Mouse (Mus musculus) adrenal gland, postnatal 36 days (tissue): Measurements from ENCODE around the gene Sfi1. TPM values are rescaled to one million over a fixed set of nuclear protein-coding genes. Genes with fewer than 3 reads are reported as not detected.
"Not testable (repeated sequence)": the region's sequence is repeated elsewhere in the genome, so short reads cannot be mapped to it uniquely, and the experiment has no call there.

ENCODE experiments used
- DNase-seq, 2 experiments: peaks; one replicate each; pipeline ENCODE4 v3.0.0; 2021; ENCODE audit warnings: mixed read lengths in 1 of 2
- total RNA-seq, 2 experiments: library from RNA; stranded (reverse); gene quantifications; 2 replicates each; pipeline ENCODE4 v1.2.3; 2021

The Sfi1 gene
- total RNA-seq, 2 experiments from 2014 or later, result 47.9 to 50.9 TPM

- DNase-seq, result peak; percentile 37 to 39
Measured at GRCm38 (mm10) chr11:3173425-3174318, 19.6 kb downstream of the Sfi1 start.

DNA sequence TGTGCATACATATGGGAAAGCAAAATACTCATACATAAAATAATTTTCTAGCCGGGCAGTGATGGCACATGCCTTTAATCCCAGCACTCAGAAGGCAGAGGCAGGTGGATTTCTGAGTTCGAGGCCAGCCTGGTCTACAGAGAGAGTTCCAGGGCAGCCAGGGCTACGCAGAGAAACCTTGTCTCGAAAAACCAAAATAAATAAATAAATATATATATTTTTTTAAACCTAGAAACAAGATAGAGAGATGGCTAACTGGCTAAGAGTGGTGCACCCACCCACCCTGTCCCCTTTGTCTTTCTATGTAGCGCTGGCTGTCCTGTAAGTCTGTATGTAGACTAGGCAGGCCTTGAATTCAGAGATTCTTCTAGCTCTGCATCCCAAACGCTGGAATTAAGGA, 20.7 kb downstream of the Sfi1 start:
- DNase-seq, result not testable (repeated sequence)

- not testable (repeated sequence) for DNase-seq
Measured at GRCm38 (mm10) chr11:3171931-3172330, 21.3 kb downstream of the Sfi1 start.

DNA sequence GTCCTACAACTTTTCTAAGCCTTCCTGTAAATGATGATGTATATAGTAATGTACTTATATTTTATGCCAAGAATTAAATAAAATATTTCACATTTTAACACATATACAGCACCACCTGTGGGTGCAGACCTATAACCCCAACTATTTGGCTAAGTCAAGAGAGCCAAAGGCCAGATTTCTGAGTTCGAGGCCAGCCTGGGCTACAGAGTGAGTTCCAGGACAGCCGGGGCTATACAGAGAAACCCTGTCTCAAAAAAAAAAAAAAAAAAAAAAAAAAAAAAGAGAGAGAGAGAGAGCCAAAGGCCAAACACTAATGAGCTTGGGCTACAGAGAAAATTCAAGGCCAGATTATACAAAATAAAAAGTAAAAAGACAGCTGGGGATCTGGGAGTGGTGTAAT, 24.2 kb downstream of the Sfi1 start:
- DNase-seq, result not testable (repeated sequence)

GRCm38 (mm10) chr11:3167571-3168001, 25.7 kb downstream of the Sfi1 start:
- not testable (repeated sequence) for DNase-seq

DNA sequence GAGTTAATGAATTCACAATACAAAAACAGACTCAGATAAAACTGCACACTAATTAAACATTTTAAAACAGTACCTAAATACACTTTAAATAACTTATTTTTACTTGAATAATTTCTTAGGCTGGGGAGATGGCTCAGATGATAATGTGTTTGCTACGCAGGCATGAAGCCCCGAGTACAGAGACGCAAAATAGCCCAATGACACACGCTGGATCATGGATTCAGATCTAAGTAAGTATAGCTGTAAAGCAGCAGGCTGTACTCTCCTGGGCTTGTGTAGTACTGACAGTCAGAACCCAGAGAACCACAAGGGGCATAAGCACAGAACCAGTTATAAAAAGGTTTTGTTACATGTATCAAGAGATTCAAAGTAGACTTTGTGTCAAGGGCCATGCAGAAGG, 26.1 kb downstream of the Sfi1 start:
- DNase-seq, result not testable (repeated sequence)

DNA sequence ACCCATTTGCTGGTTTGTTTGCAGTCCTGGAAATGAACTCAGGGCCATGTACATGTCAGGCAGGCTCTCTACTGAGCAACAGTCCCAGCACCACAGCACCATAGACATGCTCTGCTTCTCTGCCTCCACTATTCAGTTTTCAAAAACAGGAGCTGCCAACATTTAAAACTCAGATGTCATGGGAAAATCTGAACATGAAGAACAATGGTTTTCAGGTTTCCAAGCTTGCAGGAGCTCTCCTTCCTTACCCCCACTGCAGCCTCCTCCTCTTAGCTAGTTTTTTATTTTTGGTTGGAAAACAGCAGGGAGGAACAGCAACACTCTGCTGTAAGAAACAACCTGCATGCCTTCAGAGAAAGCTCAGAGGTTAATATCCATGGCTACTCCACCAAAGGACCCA, 26.9 kb downstream of the Sfi1 start:
- DNase-seq, result not testable (repeated sequence)

DNA sequence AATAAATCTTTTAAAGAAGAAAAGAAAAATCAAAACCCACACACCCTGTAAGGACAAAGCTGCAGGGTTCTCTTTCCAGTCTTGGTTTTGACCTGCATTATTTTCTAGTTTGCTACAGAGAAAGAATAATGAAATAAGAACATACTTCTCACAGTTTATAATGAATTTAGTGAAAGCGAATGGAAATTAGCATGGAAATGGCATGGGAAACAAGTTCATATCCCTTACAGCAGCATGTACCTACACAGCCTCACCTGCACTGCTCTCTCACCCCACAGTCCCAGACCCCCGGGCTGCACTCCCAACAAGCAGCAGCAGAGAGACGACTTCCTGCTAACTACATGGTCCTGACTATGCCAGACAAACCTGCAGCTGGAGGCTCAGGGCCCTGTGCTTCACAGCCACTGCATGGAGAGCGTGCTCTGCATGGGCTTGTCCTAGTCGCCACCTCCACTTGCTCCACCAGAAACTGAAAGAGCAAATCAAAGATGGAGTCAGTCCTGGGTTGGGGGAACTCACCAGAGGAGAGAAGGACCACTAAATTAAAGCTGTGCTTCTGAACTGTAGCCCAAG, 28.0 kb downstream of the Sfi1 start:
- not testable (repeated sequence) for DNase-seq

DNA sequence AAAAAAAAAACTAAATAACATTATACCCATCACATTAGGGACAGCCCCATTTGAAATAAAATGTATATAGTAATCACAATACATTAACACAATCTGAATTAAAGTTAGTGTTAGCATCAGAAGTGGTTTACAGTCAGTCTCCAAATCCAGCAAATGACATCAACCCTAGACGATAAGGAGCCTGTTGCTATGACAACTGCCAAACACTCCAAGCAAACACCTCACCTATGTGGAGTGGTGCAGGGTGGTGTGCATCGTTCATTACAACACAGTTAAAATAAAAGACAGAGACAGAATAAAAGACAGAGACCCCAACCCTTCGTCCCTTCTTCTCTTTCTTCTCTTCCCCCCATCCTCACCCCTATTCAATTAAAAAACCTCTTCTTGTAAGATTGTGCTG, 29.6 kb downstream of the Sfi1 start:
- not testable (repeated sequence) for DNase-seq

- DNase-seq, result not testable (repeated sequence)
Measured at GRCm38 (mm10) chr11:3163122-3163521, 30.1 kb downstream of the Sfi1 start.

GRCm38 (mm10) chr11:3162236-3162897, 30.9 kb downstream of the Sfi1 start:
- DNase-seq, result peak in 1 of 2 experiments; percentile 36

DNA sequence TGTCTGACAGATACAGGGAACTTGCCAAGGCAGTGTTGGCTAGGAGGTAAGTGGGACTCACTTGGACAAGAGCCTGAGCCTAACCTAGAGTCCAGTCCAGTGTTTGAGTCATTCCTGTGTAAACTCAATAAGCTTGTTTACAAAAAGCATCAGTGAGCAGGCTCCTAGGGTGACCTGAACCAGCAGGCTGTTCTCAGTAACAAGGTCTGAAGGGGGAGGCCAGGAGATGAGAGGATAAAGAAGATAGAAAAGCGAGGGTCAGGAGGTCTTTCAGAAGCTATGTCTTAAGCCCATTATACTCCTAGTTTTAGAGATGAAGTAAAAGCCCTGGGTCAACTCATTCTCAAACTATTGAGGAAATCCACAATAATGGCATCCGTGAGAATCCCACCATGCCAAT, 31.9 kb downstream of the Sfi1 start:
- not testable (repeated sequence) for DNase-seq

DNA sequence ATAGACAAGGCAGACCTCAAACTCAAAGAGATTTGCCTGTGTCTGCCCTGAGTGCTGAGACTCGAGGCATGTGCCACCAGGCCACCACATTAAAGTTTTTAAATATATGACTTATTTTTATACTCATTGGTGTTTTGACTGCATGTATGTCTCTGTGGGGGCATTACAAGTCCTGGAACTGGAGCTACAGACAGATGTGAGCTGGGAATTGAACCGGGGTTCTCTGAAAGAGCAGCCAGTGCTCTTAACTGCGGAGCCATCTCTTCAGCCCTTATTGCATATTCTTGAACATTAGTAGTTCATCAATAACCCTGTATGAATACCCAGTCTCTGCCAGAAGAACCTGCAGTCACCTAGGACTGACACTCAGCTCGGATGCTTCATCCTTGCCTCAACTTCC, 34.5 kb downstream of the Sfi1 start:
- not testable (repeated sequence) for DNase-seq

DNA sequence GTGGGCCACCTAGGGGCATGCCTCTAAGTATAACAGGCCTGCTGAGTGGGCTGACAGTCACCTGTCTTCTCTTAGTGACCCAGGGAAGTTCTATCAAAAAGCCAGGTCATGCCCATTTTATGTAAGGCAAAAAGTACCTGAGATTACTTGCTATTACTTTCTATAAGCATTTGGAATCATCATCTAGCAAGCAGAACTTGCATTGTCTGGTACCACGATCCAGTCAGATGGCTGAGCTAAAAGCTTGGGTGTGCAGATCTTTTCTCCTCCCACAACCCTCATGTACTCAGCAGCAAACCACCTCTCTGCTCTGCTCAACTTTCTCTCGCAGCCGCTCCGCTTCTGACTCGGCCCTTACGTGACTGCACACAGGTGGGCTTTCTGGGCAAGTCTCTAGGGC, 35.3 kb downstream of the Sfi1 start:
- not testable (repeated sequence) for DNase-seq

GRCm38 (mm10) chr11:3156991-3157390, 36.3 kb downstream of the Sfi1 start:
- not testable (repeated sequence) for DNase-seq

- peak; percentile 23 to 24 for DNase-seq
Measured at GRCm38 (mm10) chr11:3153666-3154397, 39.4 kb downstream of the Sfi1 start.

DNA sequence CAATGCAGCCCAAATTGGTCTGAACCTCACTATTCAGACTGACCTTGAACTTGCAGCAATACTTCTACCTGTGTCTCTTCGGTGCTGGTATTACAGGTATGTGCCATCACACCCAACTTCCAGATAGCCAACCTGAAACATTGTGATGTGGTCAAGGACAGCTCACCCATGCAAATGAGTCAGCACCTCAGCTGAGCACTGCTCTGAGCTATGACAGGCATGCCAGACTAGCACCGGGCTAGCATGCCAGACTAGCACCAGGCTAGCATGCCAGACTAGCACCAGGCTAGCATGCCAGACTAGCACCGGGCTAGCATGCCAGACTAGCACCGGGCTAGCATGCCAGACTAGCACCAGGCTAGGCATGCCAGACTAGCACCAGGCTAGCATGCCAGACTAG, 41.9 kb downstream of the Sfi1 start:
- not testable (repeated sequence) for DNase-seq

- DNase-seq, result not testable (repeated sequence)
Measured at GRCm38 (mm10) chr11:3150677-3151003, 42.6 kb downstream of the Sfi1 start.

DNA sequence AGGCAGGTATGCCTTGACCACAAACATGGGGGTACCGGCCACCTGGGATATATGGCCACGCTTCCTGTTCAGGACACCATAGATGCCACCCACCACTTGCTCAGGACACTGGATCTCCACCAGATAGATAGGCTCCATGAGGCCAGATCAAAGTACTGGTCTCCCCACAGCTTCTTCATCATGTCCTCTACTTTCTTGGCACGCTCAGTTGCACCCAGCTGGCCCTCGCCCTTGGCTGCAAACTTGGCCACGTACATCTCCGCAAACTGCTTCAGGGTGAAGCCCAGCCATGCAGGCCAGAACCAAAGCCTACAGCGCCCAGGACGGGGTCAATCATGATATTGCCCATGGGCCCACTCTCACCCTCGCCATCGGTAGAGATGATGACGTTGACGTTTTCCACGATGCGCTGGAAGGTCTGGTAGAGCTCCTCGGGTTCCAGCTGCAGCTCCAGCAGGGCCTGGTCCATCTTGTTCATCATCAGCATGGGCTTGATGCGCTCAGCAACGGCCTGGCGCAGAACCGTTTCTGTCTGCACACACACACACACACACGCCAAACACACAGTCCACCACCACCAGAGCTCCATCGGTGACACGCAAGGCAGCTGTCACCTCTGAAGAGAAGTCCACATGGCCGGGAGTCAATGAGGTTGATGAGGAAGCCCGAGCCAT, 43.1 kb downstream of the Sfi1 start:
- DNase-seq, result peak in 1 of 2 experiments; percentile 9

GRCm38 (mm10) chr11:3149471-3149870, 43.8 kb downstream of the Sfi1 start:
- not testable (repeated sequence) for DNase-seq

DNA sequence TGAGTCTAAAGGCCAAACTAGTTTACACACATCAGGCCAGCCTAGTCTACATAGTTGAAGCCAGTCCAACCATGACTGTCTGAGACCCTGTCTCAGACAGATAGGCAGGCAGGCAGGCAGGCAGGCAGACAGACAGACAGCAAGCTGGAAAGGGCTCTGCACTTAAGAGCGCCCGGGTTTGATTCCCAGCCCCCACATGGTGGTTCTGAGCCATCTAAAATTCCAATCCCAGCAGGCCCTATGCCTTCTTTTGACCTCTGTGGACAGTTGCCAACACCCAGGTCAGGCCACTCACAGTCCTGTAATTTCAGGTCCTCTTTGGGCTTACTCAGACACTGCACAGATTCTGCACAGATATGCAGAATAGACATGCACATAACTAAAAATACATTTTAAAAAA, 46.5 kb downstream of the Sfi1 start:
- peak in 1 of 2 experiments; percentile 11 for DNase-seq
